Mouse (Mus musculus) kidney, embryonic 14.5 days (tissue): ENCODE results near the gene Scgn. TPM values are rescaled to one million over a fixed set of nuclear protein-coding genes. Genes with fewer than 3 reads are reported as not detected.

Experiments used
- ATAC-seq: fragments of 200-750 bp; cut with Nextera tagmentation; 2 replicates; pipeline ENCODE4 v1.8.0; 2017; ENCODE audit warnings: moderate number of reproducible peaks, mild to moderate bottlenecking, moderate TSS enrichment, moderate library complexity; ENCODE audit not compliant: low FRiP score, low TSS enrichment
- H3K27ac ChIP-seq: fragments of 300-500 bp; sonication (generic); 2 replicates; pipeline ENCODE4 v1.5.1; 2014; ENCODE audit warnings: low read depth, mild to moderate bottlenecking, low read length, moderate library complexity, mixed read lengths
- H3K27me3 ChIP-seq: fragments of 300-500 bp; sonication (generic); 2 replicates; pipeline ENCODE4 v1.6.1; 2014; ENCODE audit warnings: mild to moderate bottlenecking, low read length; ENCODE audit not compliant: control insufficient read depth, insufficient read depth
- H3K36me3 ChIP-seq: fragments of 300-500 bp; sonication (generic); 2 replicates; pipeline ENCODE4 v1.6.1; 2014; ENCODE audit warnings: low read length, mixed read lengths; ENCODE audit not compliant: control insufficient read depth, insufficient read depth
- H3K4me1 ChIP-seq: fragments of 300-500 bp; sonication (generic); 2 replicates; pipeline ENCODE4 v1.6.1; 2014; ENCODE audit warnings: low read length, mixed read lengths; ENCODE audit not compliant: control insufficient read depth, insufficient read depth
- H3K4me2 ChIP-seq: fragments of 300-500 bp; sonication (generic); replicated peaks from 2 replicates; pipeline ENCODE4 v1.6.1; 2014; ENCODE audit warnings: low read depth, mild to moderate bottlenecking, low read length
- H3K4me3 ChIP-seq: fragments of 300-500 bp; sonication (generic); 2 replicates; pipeline ENCODE4 v1.5.1; 2014; ENCODE audit warnings: mild to moderate bottlenecking, low read length
- H3K9ac ChIP-seq: fragments of 300-500 bp; sonication (generic); 2 replicates; pipeline ENCODE4 v1.6.1; 2014; ENCODE audit warnings: low read depth, mild to moderate bottlenecking, low read length, moderate library complexity
- H3K9me3 ChIP-seq: fragments of 300-500 bp; sonication (generic); 2 replicates; pipeline ENCODE4 v1.6.1; 2016; ENCODE audit warnings: low read length; ENCODE audit not compliant: control insufficient read depth
- WGBS: fragments of 180-500 bp; shearing (Covaris S2); extraction: QIAGEN DNeasy Blood & Tissue Kit; methylation state at CpG from one replicate; pipeline ENCODE4 v1.1.7; 2014; 5-methylcytosine and 5-hydroxymethylcytosine counted together
- polyA plus RNA-seq: library from polyadenylated mRNA; unstranded; fragments of >200 nt; fragmentation: Nextera tagmentation; extraction: Ambion mirVana; gene quantifications from 2 replicates; pipeline ENCODE4 v1.2.1, GENCODE M21; 2014

Gene Scgn
- polyA plus RNA-seq, 1 experiment from 2014 or later, result 0.15 TPM

GRCm38 (mm10) chr13:23928637-23929036, 62.4 kb downstream of the Scgn start:
- no peaks in the 10 kb centered on the region for H3K4me1 ChIP-seq
- H3K9ac ChIP-seq, result no peak overlapping the region
- H3K4me2 ChIP-seq, result no peak overlapping the region
- no peaks in the 10 kb centered on the region for H3K27me3 ChIP-seq
- WGBS, result 48% methylated on average over 3 of the region's 3 CpGs
- no peak overlapping the region for H3K27ac ChIP-seq
- no peak for ATAC-seq
- H3K36me3 ChIP-seq, result no peaks in the 10 kb centered on the region
- H3K9me3 ChIP-seq, result no peaks in the 10 kb centered on the region
- no peak overlapping the region for H3K4me3 ChIP-seq

- Histone ChIP-seq H3K4me3 (no peak overlapping the region), H3K9ac (no peak overlapping the region), H3K27ac (no peak overlapping the region), H3K9me3 (no peaks in the 10 kb centered on the region), H3K36me3 (no peaks in the 10 kb centered on the region), H3K27me3 (no peaks in the 10 kb centered on the region), H3K4me2 (no peak overlapping the region), H3K4me1 (no peaks in the 10 kb centered on the region)
- 75% methylated on average over 2 of the region's 2 CpGs for WGBS
- ATAC-seq, result no peak
These were observed 65.2 kb downstream of the Scgn start for GRCm38 (mm10) chr13:23925792-23926191.

GRCm38 (mm10) chr13:23917674-23918073, 73.3 kb downstream of the Scgn start:
- H3K4me2 ChIP-seq, result no peak overlapping the region
- H3K4me3 ChIP-seq, result no peak overlapping the region
- H3K4me1 ChIP-seq, result peaks cover 24% of the 10 kb centered on the region
- no peaks in the 10 kb centered on the region for H3K36me3 ChIP-seq
- H3K9ac ChIP-seq, result no peak overlapping the region
- WGBS, result 76% methylated on average over 4 of the region's 4 CpGs
- no peaks in the 10 kb centered on the region for H3K9me3 ChIP-seq
- no peak for ATAC-seq
- no peaks in the 10 kb centered on the region for H3K27me3 ChIP-seq
- no peak overlapping the region for H3K27ac ChIP-seq

- H3K4me1 ChIP-seq, result peaks cover 24% of the 10 kb centered on the region
- peak; percentile 75 for ATAC-seq
These were observed 74.9 kb downstream of the Scgn start for GRCm38 (mm10) chr13:23916132-23916531.

GRCm38 (mm10) chr13:23914376-23915167, 76.4 kb downstream of the Scgn start, which contains the start of gene Slc17a4:
Gene Slc17a4, minus strand, starts transcription at chr13:23915009.
- Histone ChIP-seq H3K4me1 (peaks cover 24% of the 10 kb centered on the region), H3K36me3 (no peaks in the 10 kb centered on the region), H3K4me3 (no peak within 1 kb of the TSS), H3K27ac (peak within 1 kb of the TSS; percentile 42), H3K4me2 (0 out of 2 replicates have a peak within 1 kb of the TSS, but pooled peaks have one; percentile 15), H3K27me3 (no peaks in the 10 kb centered on the region), H3K9ac (no peak within 1 kb of the TSS), H3K9me3 (no peaks in the 10 kb centered on the region)
- peak; percentile 29; the same call in 1 of the 2 replicates for ATAC-seq
- WGBS, result 16% methylated on average over 9 of the region's 9 CpGs

More at GRCm38 (mm10) chr13:23916132-23916531, 74.9 kb downstream of the Scgn start:
- Histone ChIP-seq H3K9me3 (no peaks in the 10 kb centered on the region), H3K36me3 (no peaks in the 10 kb centered on the region), H3K4me2 (no peak overlapping the region), H3K27ac (no peak overlapping the region), H3K4me3 (no peak overlapping the region), H3K27me3 (no peaks in the 10 kb centered on the region), H3K9ac (no peak overlapping the region)
- whole genome bisulfite sequencing, result 72% methylated on average over 1 of the region's 1 CpGs

- Histone ChIP-seq H3K4me3 (no peak overlapping the region), H3K4me2 (no peak overlapping the region), H3K27ac (peak overlapping the region; percentile 42), H3K4me1 (peaks cover 24% of the 10 kb centered on the region), H3K9me3 (no peaks in the 10 kb centered on the region), H3K9ac (no peak overlapping the region), H3K36me3 (no peaks in the 10 kb centered on the region), H3K27me3 (no peaks in the 10 kb centered on the region)
- peak; percentile 77 for ATAC-seq
- WGBS, result 7% methylated on average over 6 of the region's 6 CpGs
These were observed 77.2 kb downstream of the Scgn start for GRCm38 (mm10) chr13:23913791-23914306.

- Histone ChIP-seq H3K4me2 (no peak overlapping the region), H3K4me1 (peaks cover 24% of the 10 kb centered on the region), H3K4me3 (no peak overlapping the region), H3K9me3 (no peaks in the 10 kb centered on the region), H3K27me3 (no peaks in the 10 kb centered on the region), H3K27ac (no peak overlapping the region), H3K36me3 (no peaks in the 10 kb centered on the region), H3K9ac (no peak overlapping the region)
- 83% methylated on average over 5 of the region's 5 CpGs for WGBS
- no peak for ATAC-seq
These were observed 79.7 kb downstream of the Scgn start for GRCm38 (mm10) chr13:23911335-23911734.

GRCm38 (mm10) chr13:23910121-23910520, 80.9 kb downstream of the Scgn start:
- no peak for ATAC-seq

GRCm38 (mm10) chr13:23906906-23907305, 84.1 kb downstream of the Scgn start:
- H3K36me3 ChIP-seq, result no peaks in the 10 kb centered on the region
- no peak overlapping the region for H3K27ac ChIP-seq
- H3K9me3 ChIP-seq, result no peaks in the 10 kb centered on the region
- H3K9ac ChIP-seq, result no peak overlapping the region
- no peaks in the 10 kb centered on the region for H3K27me3 ChIP-seq
- H3K4me1 ChIP-seq, result no peaks in the 10 kb centered on the region
- H3K4me3 ChIP-seq, result no peak overlapping the region
- H3K4me2 ChIP-seq, result no peak overlapping the region
- ATAC-seq, result no peak
- WGBS, result 94% methylated on average over 5 of the region's 5 CpGs

More at GRCm38 (mm10) chr13:23910121-23910520, 80.9 kb downstream of the Scgn start:
- H3K4me1 ChIP-seq, result peaks cover 16% of the 10 kb centered on the region
- H3K9me3 ChIP-seq, result no peaks in the 10 kb centered on the region
- no peak overlapping the region for H3K27ac ChIP-seq
- no peaks in the 10 kb centered on the region for H3K27me3 ChIP-seq
- WGBS, result 84% methylated on average over 5 of the region's 5 CpGs
- no peak overlapping the region for H3K4me3 ChIP-seq
- H3K36me3 ChIP-seq, result no peaks in the 10 kb centered on the region
- no peak overlapping the region for H3K9ac ChIP-seq
- H3K4me2 ChIP-seq, result no peak overlapping the region
